Mouse (Mus musculus) kidney, adult 2 months (tissue): ENCODE measurements around the gene Vmn1r74.

ENCODE experiments used
- CTCF ChIP-seq: fragments of 200-500 bp; conservative IDR thresholded peaks from 2 replicates; pipeline ENCODE4 v1.5.1; 2011; ENCODE audit warnings: low read depth, mild to moderate bottlenecking, control low read depth, low read length, moderate library complexity, mixed read lengths; ENCODE audit not compliant: insufficient read depth, insufficient read length
- POLR2A ChIP-seq: fragments of 200-500 bp; IDR thresholded peaks from one replicate; pipeline ENCODE4 v1.6.1; 2011; ENCODE audit warnings: low read depth, low read length, control low read depth

DNA sequence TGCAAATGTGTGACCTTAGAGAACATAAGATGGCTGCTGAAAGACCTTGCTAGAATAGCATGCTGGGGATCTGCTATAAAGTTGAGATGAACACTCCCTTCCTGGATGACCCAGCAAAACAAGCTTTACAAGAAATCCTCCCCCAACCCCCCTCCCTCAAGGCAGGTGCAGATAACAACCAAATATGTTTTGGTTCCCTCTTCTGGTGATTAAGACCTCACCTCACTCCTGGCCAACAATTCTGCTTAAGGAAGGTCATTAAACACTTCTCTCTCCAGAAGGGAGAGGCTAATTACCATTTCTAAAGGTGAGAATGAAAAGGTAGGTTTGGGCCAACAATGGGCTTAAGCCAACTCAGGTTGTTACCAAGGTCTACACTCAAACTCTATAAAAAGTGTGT lies 20.0 kb upstream of the Vmn1r74 start:
- TF ChIP-seq POLR2A (no peak), CTCF (no peak)
